Mouse (Mus musculus): ENCODE measurements around the gene Map3k11.
A peak's percentile ranks its signal among the peaks of the same experiment; 100 is the strongest.

Gene Map3k11

DNA sequence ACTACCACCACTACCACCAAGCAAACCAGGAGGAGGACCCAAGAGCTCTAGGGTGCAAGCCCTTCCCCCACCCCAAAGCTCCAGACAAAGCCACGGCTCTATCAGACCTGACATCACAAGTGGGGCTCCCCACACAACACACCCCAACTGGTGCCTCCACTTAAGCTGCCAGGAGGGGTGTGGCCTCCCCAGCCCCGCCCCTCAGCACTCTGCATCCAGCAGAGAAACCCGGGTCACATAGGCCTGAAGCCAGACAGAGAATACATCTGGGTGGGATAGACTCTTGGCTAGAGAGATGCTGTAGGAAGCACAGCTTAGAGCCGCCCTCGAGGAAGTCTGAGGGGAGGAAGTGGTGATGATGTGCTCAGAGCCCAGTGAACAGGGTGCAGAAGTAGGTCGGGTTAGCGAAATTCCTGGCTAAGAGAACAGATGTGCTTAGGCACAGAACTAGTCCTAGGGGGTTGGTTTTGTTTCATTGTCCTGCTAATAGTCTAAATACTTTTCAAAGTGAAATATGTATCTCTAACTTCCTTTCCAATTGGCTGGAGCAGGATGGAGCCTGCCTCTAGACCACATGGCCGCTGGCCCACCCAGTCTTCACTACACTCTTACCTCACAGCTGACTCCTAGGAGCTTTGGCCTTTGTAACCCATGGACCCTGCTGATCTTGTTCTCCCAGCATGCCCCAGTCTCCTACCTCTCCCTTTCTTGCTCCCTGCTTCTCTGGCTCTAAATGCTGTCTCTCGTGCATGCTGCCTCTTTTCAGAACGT is 16.4 kb downstream of the Map3k11 start:
- peak in 1 of 2 experiments; percentile 38 for DNase-seq (ENCODE audit: low read depth in 2 of 2, low spot score in 2 of 2)

GRCm38 (mm10) chr19:5710068-5710467 is 21.5 kb downstream of the Map3k11 start:
- no peak for DNase-seq (ENCODE audit: low read depth in 2 of 2, low spot score in 2 of 2)

DNA sequence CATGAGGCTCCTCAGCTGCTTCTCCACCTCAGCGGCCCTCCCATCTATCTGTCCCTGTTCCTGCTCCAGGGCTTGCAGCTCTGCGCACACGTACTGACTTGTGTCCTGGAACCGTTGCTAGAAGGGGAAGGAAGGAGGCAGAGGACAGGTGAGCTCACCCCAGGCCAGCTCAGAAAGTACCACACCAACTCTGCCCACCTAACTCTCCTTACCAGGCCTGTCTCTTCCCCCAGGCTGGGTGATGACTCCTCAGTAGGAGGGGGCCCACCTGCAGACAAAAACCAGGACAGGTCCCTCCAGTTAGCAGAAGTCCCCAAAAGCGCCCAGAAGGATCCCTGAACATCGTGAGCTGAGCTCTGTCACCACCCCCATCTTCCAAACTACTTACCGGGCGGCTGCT is 22.0 kb downstream of the Map3k11 start:
- no peak for DNase-seq (ENCODE audit: low read depth in 2 of 2, low spot score in 2 of 2)

GRCm38 (mm10) chr19:5711218-5711617 is 22.7 kb downstream of the Map3k11 start:
- peak in 1 of 2 experiments; percentile 60 for DNase-seq (ENCODE audit: low read depth in 2 of 2, low spot score in 2 of 2)

DNA sequence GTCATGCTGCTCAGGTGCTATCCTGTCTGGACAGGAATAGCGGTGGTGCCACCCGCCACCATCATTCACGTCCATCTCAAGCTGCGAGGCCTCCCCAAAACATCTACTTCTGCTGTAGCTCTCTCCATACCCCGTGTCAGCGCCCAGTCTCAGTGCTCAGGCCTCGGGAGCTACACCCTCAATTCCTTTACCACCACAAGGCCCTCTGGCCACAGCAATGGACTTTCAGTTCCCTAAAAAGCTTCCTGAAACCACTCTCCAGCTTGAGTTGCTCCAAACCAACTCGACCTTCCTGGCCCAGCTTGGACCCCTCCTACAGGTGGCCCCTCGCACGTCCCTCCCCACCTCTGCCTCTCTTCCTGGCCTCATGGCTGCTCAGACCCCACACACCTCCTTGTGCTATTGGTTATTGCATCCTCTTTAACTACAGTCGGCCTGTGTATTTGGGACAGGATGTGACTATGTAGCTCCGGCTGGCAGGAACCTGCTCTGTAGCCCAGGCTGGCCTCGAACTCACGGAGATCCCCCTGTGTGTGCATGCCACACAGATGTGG is 23.4 kb downstream of the Map3k11 start:
- no peak for DNase-seq (ENCODE audit: low read depth in 2 of 2, low spot score in 2 of 2)

- no peak for DNase-seq (ENCODE audit: low read depth in 2 of 2, low spot score in 2 of 2)
Observed at GRCm38 (mm10) chr19:5713255-5713654, 24.7 kb downstream of the Map3k11 start.

GRCm38 (mm10) chr19:5713730-5714129 is 25.2 kb downstream of the Map3k11 start:
- DNase-seq (ENCODE audit: low read depth in 2 of 2, low spot score in 2 of 2): no peak

- DNase-seq (ENCODE audit: low read depth in 2 of 2, low spot score in 2 of 2): no peak
Observed at GRCm38 (mm10) chr19:5715793-5716688, 27.5 kb downstream of the Map3k11 start.

- no peak for DNase-seq (ENCODE audit: low read depth in 2 of 2, low spot score in 2 of 2)
Observed at GRCm38 (mm10) chr19:5716955-5717354, 28.4 kb downstream of the Map3k11 start.

- DNase-seq (ENCODE audit: low read depth in 2 of 2, low spot score in 2 of 2): no peak
Observed at GRCm38 (mm10) chr19:5721233-5721632, 32.7 kb downstream of the Map3k11 start.

DNA sequence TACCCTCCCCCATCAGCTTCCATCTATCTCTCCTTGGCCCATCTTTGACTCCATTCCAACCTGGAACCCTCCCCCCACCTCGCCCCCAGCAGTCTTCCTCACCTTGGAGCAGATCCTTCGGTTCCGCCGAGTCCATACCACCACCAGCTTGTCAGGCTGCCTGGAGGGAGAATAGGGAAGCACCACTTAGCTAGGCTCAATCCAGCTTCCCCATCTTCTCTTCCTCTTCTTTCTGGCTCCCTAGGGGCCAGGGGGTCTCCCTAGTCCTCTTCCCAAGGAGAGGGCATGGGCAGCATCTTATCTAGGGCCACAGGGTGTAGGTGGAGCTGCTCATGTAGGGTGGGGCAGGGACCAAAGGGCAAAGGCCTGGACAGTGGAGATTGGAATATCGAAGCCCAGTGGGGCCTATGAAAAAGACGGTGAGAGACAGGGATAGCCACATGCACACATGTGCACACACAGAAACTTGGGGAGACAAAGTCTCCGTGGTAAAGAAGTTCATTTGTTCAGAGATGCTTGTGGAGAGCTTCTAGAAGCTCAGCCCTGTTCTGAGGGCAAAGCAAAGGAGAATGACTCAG is 34.4 kb downstream of the Map3k11 start:
- no peak for DNase-seq (ENCODE audit: low read depth in 2 of 2, low spot score in 2 of 2)

- no peak for DNase-seq (ENCODE audit: low read depth in 2 of 2, low spot score in 2 of 2)
Observed at GRCm38 (mm10) chr19:5723934-5724548, 35.5 kb downstream of the Map3k11 start.

DNA sequence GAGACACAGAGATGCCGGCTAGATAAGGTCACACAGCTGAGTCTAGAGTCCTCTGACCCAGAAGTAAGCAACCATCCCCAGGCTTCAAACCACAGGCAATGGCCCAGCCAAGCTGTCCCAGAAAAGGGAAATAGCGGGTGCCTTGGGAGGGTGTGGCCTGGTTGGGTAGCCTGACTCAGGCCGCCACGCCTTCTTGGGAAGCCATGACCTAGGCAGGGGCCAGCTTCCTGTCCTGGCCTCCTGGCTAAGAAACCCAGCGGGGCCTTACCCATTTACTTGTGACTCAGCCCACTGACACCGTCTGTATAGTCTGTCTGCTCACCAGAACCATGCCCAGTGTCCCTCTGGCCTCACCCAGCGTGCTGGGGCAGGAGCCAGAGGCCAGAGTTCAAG is 36.0 kb downstream of the Map3k11 start:
- no peak for DNase-seq (ENCODE audit: low read depth in 2 of 2, low spot score in 2 of 2)

GRCm38 (mm10) chr19:5725029-5725707 is 36.6 kb downstream of the Map3k11 start:
- DNase-seq (ENCODE audit: low read depth in 2 of 2, low spot score in 2 of 2): no peak

- DNase-seq (ENCODE audit: low read depth in 2 of 2, low spot score in 2 of 2): peak; percentile 36 to 46
Observed at GRCm38 (mm10) chr19:5725767-5726515, 37.4 kb downstream of the Map3k11 start, which contains the start of gene Ehbp1l1. Gene Ehbp1l1, minus strand, starts transcription at chr19:5726317.

GRCm38 (mm10) chr19:5726961-5727578 is 38.5 kb downstream of the Map3k11 start:
- no peak for DNase-seq (ENCODE audit: low read depth in 2 of 2, low spot score in 2 of 2)

- DNase-seq (ENCODE audit: low read depth in 2 of 2, low spot score in 2 of 2): peak; percentile 83 to 86
Observed at GRCm38 (mm10) chr19:5727701-5728100, 39.2 kb downstream of the Map3k11 start.

DNA sequence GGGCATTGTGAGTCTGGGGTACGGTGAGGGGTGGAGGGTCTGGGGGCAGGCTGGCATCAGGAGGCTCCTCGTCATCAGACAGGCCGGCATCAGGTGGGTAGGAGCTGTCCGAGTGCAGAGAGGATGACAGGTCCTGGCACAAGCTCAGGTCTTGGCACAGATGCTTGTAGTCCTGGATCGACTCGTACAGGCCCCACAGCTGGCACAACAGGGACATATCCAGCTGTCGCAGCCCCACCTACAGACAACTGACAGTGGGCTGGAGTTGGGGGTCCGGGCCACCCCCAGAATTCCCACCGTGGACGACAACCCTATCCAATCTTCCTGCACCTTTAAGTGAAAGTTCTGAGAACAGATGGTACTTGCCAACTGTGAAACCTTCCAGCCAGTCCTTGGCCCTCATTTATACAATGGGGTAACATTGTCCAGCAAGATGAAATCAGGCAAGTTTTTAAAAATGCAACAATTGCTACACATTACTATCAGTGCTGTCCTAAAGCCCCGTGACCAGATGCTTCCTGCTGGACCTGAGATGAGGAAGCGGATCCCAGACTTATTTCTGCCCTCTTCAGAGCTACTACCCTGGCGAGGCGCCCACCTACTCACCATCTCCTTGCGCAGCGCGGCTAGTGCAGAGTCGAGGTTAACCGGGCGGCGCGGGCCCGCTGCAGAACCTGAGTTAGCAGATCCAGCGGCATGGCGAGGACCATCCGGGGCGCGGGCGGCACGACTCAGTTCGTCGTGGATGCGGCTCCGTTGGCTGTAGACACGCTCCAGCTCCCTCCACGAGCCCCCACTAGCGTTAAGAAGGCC is 40.3 kb downstream of the Map3k11 start:
- DNase-seq (ENCODE audit: low read depth in 2 of 2, low spot score in 2 of 2): no peak
